Mouse (Mus musculus) bone marrow, adult 2 months (tissue): ENCODE results near the gene Ppp2r1a. TPM values are rescaled to one million over a fixed set of nuclear protein-coding genes. Genes with fewer than 3 reads are reported as not detected.

ENCODE experiments used
- H3K27ac ChIP-seq: fragments of 200-500 bp; 2 replicates; pipeline ENCODE4 v1.5.1; 2012; ENCODE audit warnings: low read depth, mild to moderate bottlenecking, control low read depth, inconsistent platforms, low read length; ENCODE audit not compliant: control insufficient read depth, poor library complexity, insufficient read depth
- H3K4me1 ChIP-seq: fragments of 200-500 bp; 2 replicates; pipeline ENCODE4 v1.6.1; 2011; ENCODE audit warnings: low read length; ENCODE audit not compliant: control insufficient read depth, insufficient read depth
- H3K4me3 ChIP-seq: fragments of 200-500 bp; replicated peaks from 2 replicates; pipeline ENCODE3; 2011; ENCODE audit warnings: mild to moderate bottlenecking, low read depth, low read length, control low read depth; ENCODE audit not compliant: control insufficient read depth
- CTCF ChIP-seq: fragments of 200-500 bp; IDR thresholded peaks from 2 replicates; pipeline ENCODE4 v1.5.1; 2011; ENCODE audit warnings: low read length, control low read depth; ENCODE audit not compliant: control insufficient read depth, insufficient read depth
- POLR2A ChIP-seq: fragments of 200-500 bp; IDR thresholded peaks from 2 replicates; pipeline ENCODE4 v1.6.1; 2011; ENCODE audit warnings: low read depth, mild to moderate bottlenecking, control low read depth, low read length, borderline replicate concordance; ENCODE audit not compliant: control insufficient read depth
- WGBS: fragments of 180-500 bp; shearing (Covaris S2); methylation state at CpG from one replicate; pipeline ENCODE4 v1.1.7; 2018; 5-methylcytosine and 5-hydroxymethylcytosine counted together
- polyA plus RNA-seq: library from polyadenylated mRNA; stranded (reverse); fragments of >200 nt; gene quantifications from 2 replicates; pipeline ENCODE4 v1.2.4, GENCODE M21; 2011; ENCODE audit warnings: low replicate concordance; ENCODE audit not compliant: missing spikeins, insufficient read depth, insufficient read length

Gene Ppp2r1a
- polyA plus RNA-seq, 1 experiment = 84.2 TPM

GRCm38 (mm10) chr17:20966681-20967080 lies 21.6 kb downstream of the Ppp2r1a start:
- no peak for TF ChIP-seq CTCF
- no peak for TF ChIP-seq POLR2A
- H3K27ac ChIP-seq = no peak overlapping the region

DNA sequence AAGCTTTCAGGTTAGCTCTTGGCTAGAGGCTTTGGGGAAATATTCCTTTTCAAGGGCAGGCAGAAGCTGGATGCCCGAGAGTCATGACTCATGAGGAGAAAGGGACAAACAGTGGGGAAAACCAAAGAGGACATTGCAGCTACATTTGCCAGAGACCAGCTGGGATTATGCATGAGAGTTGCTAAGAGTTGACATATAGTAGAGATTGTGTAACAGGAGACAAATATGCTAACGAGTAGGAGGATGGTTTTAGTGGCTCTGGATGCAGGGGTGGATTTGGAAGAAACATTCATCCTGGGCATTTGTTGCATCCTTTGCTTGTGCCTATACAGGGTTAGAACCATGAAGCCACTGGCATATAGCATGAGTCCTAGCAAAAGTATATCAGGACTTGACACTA lies 48.6 kb downstream of the Ppp2r1a start:
- no peak overlapping the region for H3K4me3 ChIP-seq
- no peaks in the 10 kb centered on the region for H3K4me1 ChIP-seq
- no peak overlapping the region for H3K27ac ChIP-seq
- TF ChIP-seq POLR2A (no peak), CTCF (no peak)
- 57% methylated on average over 2 of the region's 2 CpGs for whole genome bisulfite sequencing

More at GRCm38 (mm10) chr17:20966681-20967080, 21.6 kb downstream of the Ppp2r1a start:
- Histone ChIP-seq H3K4me1 (no peaks in the 10 kb centered on the region; the same call in 1 of the 2 replicates), H3K4me3 (no peak overlapping the region)

DNA sequence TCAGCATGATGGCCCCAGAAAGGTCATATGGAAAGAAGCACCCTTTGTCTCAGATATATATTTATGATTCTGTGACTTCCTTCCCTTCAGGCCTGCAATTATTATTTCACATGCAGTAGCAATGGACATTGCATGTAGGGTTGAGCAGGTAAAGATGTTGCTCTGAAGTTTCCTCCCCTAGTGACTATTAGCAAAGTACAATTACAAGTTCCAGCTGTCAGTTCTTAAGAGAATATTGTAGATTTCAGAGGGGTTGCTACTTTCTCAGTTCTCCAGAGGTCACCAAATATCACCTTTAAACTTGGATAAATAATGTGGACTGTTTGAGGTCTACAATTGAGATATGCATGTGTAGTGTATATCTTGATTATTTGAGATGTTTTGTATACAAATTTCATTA lies 51.3 kb downstream of the Ppp2r1a start, which contains the start of gene Vmn1r233:
Gene Vmn1r233 (minus strand): TSS at position 101 of the 400 bp plus-strand sequence.
- Histone ChIP-seq H3K4me1 (no peaks in the 10 kb centered on the region), H3K27ac (no peak within 1 kb of the TSS), H3K4me3 (no peak within 1 kb of the TSS)
- TF ChIP-seq POLR2A (no peak), CTCF (no peak)

- 7% methylated on average over 36 of the region's 36 CpGs for WGBS
- Histone ChIP-seq H3K27ac (peak within 1 kb of the TSS; percentile 79), H3K4me1 (peaks cover 1% of the 10 kb centered on the region; the same call in 1 of the 2 replicates), H3K4me3 (peak within 1 kb of the TSS; percentile 98)
- TF ChIP-seq POLR2A (0 out of 2 replicates have a peak, but pooled peaks have one; percentile 26), CTCF (no peak)
These were observed 63.5 kb downstream of the Ppp2r1a start, which contains the start of gene Zfp160 for GRCm38 (mm10) chr17:21008382-21009331. TSS of gene Zfp160 (plus strand) at chr17:21008903.

- H3K27ac ChIP-seq = no peak overlapping the region
- peak overlapping the region; percentile 98 for H3K4me3 ChIP-seq
- WGBS = 17% methylated on average over 1 of the region's 1 CpGs
- H3K4me1 ChIP-seq = peaks cover 1% of the 10 kb centered on the region; the same call in 1 of the 2 replicates
- no peak for TF ChIP-seq CTCF
- no peak for TF ChIP-seq POLR2A
These were observed 64.6 kb downstream of the Ppp2r1a start for GRCm38 (mm10) chr17:21009726-21010125.

Other genes starting within 250 kb of the Ppp2r1a start
- gene Vmn1r227, start 215.5 kb upstream of the Ppp2r1a start, polyA plus RNA-seq = not detected in 2 replicates
- gene Vmn1r228, start 159.2 kb upstream of the Ppp2r1a start, polyA plus RNA-seq = not detected in 2 replicates
- 0.14 TPM in 1 of 2 replicates, not detected in the other for gene Vmn1r229, start 133.8 kb upstream of the Ppp2r1a start, polyA plus RNA-seq
- not detected in 2 replicates for gene Vmn1r230, start 104.9 kb upstream of the Ppp2r1a start, polyA plus RNA-seq
- not detected in 2 replicates for gene Vmn1r231, start 40.2 kb upstream of the Ppp2r1a start, polyA plus RNA-seq
- gene Vmn1r232, start 25.6 kb upstream of the Ppp2r1a start, polyA plus RNA-seq = not detected in 2 replicates
- gene Vmn1r233, start 51.2 kb downstream of the Ppp2r1a start, polyA plus RNA-seq = not detected in 2 replicates
- 6.8 and 7.1 TPM in 2 replicates for gene Zfp160, start 63.6 kb downstream of the Ppp2r1a start, polyA plus RNA-seq